Mouse (Mus musculus): ENCODE results near the gene Atmin. TPM values are rescaled to one million over a fixed set of nuclear protein-coding genes. Genes with fewer than 3 reads are reported as not detected.

The Atmin gene
- total RNA-seq, 2 experiments from 2014 or later: 12.0 to 14.5 TPM

- DNase-seq: no peak
Measured at GRCm38 (mm10) chr8:116951369-116951768, 8.2 kb downstream of the Atmin start.

DNA sequence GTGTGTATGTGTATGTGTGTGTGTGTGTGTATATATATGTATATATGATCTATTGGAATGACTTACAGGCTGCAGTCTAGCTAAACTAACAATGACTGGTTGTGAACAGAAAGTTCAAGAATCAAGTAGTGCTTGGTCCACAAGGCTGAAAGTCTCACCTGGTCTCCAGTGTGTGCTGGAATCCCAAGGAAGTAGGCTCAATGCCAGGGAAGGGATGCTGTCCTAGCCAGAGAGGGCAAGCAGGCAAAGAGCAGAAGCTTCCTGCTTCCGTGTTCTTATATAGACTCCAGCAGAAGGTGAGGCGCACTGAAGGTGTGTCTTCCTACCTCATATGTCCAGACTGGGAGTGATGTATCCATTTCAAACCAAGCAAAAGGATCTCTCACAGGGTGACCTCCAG is 8.6 kb downstream of the Atmin start:
- no peak for DNase-seq

GRCm38 (mm10) chr8:116952428-116952827 is 9.2 kb downstream of the Atmin start:
- DNase-seq: no peak

DNA sequence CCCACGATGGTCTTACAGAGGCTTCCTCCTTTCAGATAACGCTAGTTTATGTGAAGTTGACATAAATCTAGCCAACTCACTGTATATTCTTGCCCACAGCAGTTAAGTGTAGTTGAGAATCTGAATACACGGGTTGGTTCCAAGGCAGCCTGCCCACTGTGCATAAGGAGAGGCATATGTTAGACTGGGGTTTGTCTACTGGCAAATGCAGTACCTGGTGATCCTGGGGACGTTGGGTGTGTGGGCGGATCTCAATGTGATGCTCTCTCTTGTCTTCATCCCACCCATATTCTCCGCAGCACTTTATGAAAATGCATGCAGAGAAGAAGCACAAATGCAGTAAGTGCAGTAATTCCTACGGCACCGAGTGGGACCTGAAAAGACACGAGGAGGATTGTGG is 11.2 kb downstream of the Atmin start:
- DNase-seq: no peak

DNA sequence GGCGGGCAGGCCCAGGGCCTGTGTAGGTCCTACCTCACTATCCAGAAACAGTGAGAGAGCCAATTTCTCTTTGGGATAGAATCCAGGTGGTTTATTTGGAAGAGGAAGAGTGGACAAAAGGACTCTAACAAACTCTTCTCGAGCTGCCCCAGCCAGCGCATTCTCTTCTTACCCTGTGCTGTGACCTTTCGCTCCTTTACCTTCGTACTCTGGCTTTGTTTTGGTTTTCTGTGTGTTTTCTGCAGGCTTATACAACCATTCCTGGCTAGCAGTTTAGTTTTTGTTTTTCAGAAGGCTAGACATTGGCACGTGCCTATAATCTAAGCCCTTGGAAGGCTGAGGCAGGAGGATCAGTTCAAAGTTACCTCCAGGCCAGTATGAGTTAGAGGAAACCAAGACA is 26.3 kb downstream of the Atmin start:
- DNase-seq: no peak

DNA sequence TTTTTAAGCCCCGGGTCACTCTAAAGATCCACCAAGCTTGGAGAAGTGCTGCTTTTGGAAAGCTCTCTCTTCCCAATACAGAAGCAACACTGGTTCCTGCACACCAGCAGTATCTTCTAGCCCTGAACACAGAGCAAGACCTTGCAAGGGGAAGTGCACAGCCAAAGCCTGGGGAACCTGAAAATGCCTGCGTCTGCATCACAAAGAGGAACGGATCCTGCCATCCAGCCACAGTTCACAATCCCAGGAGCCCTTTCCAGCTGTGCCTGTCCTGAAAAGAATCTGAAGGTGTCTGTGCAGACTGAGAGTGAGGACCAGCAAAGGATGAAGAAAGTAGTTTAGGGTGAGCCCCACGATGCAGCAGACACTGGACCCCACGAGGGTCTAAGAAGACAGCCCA is 31.9 kb downstream of the Atmin start:
- no peak for DNase-seq

GRCm38 (mm10) chr8:116975606-116976005 is 32.4 kb downstream of the Atmin start:
- no peak for DNase-seq

GRCm38 (mm10) chr8:116978052-116978451 is 34.9 kb downstream of the Atmin start:
- DNase-seq: no peak

DNA sequence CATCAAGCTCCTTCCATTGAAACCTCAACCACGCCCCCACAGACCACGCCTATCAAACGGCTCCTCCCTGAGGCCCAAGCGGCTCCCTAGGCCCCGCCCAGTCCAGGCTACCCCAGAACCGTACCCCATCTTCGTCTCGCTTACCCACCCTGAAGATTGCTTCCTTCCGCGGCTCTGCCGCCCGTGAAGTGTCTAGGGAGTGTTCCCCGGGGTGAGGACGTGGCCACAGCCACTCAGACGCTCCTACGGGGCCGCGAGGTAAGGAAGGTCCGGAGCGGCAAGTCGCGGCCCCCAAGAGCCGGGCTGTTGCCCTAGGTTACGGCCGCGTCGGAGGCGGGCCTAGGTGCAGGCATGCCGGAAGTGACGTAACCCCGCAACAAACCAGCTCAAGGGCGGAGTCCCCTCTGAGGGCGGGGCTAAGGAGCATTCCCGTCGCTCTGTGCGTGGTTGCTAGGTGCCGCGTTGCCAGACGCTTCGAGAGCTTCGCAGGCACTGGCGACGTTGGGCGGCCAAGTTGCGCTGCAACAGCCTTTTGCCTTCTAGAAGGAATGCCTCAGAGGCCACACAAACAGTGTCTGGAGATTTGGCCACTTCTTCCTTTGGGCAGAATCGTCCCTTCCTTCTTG is 35.6 kb downstream of the Atmin start, which contains the start of gene 1700030J22Rik:
TSS of gene 1700030J22Rik (minus strand) at position 329 of the 626 bp plus-strand sequence.
- DNase-seq: peak; percentile 97

GRCm38 (mm10) chr8:116980117-116980516 is 36.9 kb downstream of the Atmin start:
- peak; percentile 51 for DNase-seq

GRCm38 (mm10) chr8:116989842-116990241 is 46.6 kb downstream of the Atmin start:
- no peak for DNase-seq

DNA sequence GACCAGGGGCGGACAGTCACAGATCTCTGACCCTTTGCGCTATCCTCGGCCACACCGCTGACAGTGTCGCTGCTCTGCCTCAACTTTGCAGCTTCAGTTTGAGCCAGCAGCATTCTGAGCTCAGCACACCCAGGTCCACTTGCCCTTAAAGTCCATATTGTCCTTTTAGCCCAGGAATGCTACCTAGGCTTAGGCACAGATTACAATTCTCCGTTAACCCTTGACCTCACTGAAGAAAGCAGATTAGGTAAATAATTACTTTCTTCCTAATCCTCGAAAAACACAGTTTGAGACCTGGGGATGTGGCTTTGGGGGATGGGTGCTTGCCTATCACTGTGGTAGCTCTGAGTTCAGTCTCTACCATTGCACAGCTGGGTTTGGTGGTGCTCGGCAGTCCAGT is 48.0 kb downstream of the Atmin start:
- DNase-seq: no peak

DNA sequence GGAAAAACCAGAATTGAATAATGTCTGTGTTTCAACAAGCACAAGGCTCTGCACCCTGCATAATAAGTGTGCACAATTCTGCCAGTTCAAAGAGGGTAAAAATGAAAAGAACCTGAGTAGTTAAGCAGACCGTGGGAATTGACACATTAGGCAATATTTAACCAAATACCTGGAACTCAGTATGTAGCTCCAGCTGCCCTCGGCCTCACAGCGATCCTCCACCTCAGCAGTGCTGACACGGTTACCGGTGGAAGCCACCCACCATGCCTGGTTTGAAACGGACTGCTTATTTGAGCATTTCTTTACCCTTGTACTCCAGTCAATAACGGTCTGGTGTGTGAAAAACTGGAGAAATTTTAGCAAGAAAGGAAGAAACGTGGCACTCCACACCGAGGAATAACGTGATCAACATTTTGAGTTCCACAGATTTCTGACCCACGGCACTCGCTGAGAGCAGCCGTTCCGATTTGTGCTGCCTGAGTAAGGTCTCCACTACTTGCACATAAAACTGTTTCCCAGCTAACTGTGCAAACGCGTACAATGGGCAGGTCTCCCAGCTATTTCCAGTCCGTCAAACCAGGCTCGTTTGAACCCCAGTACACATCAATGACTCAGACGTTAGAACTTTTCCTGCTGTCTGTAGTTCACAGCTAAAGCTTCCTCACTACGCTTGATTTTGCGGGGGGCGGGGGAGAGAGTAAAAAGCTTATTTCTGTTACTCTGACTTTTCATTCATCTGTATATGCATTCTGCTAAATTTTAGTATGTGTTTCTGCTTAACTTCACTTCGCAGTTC is 49.2 kb downstream of the Atmin start:
- no peak for DNase-seq

GRCm38 (mm10) chr8:116993095-116993867 is 50.1 kb downstream of the Atmin start, which contains the start of gene Gcsh:
TSS of gene Gcsh (minus strand) at chr8:116993537.
- peak; percentile 97 for DNase-seq

DNA sequence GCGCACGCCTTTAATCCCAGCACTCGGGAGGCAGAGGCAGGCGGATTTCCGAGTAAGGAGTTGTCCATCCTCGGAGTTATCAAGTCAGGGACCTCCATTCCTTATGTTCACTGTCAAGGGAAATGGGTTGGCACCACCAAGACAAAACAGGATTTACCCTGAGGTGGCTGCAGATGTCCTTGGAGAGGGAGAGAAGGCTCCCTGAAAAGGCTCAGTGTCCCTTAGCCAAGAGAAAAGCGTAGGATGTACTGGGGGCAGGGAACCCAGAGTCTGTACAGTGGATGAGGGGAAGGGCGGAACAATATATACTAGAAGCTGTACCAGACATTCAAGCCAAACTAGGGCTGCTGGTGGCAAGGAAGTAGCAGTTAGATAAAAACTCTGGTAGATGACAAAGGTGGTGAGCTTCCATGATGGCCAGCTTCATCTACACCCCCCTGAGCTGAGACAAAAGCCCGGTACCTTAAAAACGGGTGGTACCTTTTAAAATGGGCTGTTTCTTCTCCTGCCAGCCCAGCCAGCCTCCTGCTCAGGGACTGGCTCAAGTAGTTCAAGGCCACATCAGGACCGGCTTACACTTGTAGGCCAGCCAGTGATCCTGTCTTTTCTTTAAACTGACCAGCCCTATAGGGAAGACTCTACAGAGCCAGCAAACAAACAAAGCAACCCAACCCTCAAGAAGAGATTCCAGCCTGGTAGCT is 51.0 kb downstream of the Atmin start:
- DNase-seq: no peak

Other genes starting within 250 kb of the Atmin start
- gene Cdyl2, start 210.4 kb upstream of the Atmin start, total RNA-seq (2021): 1 to 10 TPM; 5.5 to 6.5 TPM
- 10 to 100 TPM; 22.2 to 24.1 TPM for gene Cmc2, start 21.9 kb upstream of the Atmin start, total RNA-seq (2021)
- gene Cenpn, start 21.7 kb upstream of the Atmin start, total RNA-seq (2021): 1 to 10 TPM; 3.1 to 5.2 TPM
- under 1 TPM; 0.14 to 0.23 TPM for gene 1700030J22Rik, start 35.6 kb downstream of the Atmin start, total RNA-seq (2021)
- gene Gcsh, start 50.1 kb downstream of the Atmin start, total RNA-seq (2021): 10 to 100 TPM; 44.7 to 52.5 TPM
- under 1 TPM; 0.11 to 0.14 TPM for gene Pkd1l2, start 139.1 kb downstream of the Atmin start, total RNA-seq (2021)
- not detected for gene Bco1, start 152.5 kb downstream of the Atmin start, total RNA-seq (2021)
- 1 to 10 TPM; 4.8 to 6.5 TPM for gene Gan, start 214.7 kb downstream of the Atmin start, total RNA-seq (2021)

All from gastrocnemius, postnatal 10 days (tissue).